Mouse (Mus musculus) layer of hippocampus, postnatal 36 days (tissue): ENCODE measurements at regions not wholly inside any gene's neighbourhood (a gene's known extent, or its start where the extent isn't known, plus 50 kb on each side); places are given as distances from the start of the nearest gene placed in this dataset.

Experiments used
- DNase-seq, 2 experiments: peaks; one replicate each; pipeline ENCODE4 v3.0.0; 2022

GRCm38 (mm10) chr3:39575200-39575599, 688.5 kb downstream of the Fat4 start:
- no peak for DNase-seq

GRCm38 (mm10) chr3:39591312-39591711, 704.6 kb downstream of the Fat4 start:
- DNase-seq: no peak

- no peak for DNase-seq
Measured at GRCm38 (mm10) chr3:39592349-39593117, 705.8 kb downstream of the Fat4 start.

GRCm38 (mm10) chr3:39609937-39610336, 723.2 kb downstream of the Fat4 start:
- DNase-seq: peak; percentile 16 to 20

GRCm38 (mm10) chr3:39612408-39612807, 725.7 kb downstream of the Fat4 start:
- DNase-seq: no peak

- DNase-seq: no peak
Measured at GRCm38 (mm10) chr3:39637924-39638323, 751.2 kb downstream of the Fat4 start.

- DNase-seq: no peak
Measured at GRCm38 (mm10) chr3:39643194-39643593, 756.5 kb downstream of the Fat4 start.

GRCm38 (mm10) chr3:39666817-39667216, 780.1 kb downstream of the Fat4 start:
- no peak for DNase-seq

GRCm38 (mm10) chr3:39669145-39669544, 782.4 kb downstream of the Fat4 start:
- DNase-seq: no peak

- DNase-seq: no peak
Measured at GRCm38 (mm10) chr3:39673997-39674396, 787.3 kb downstream of the Fat4 start.

- DNase-seq: no peak
Measured at GRCm38 (mm10) chr3:39674927-39675326, 788.2 kb downstream of the Fat4 start.

- DNase-seq: no peak
Measured at GRCm38 (mm10) chr3:39705610-39706009, 818.9 kb downstream of the Fat4 start.

GRCm38 (mm10) chr3:39712795-39713709, 818.0 kb upstream of the Intu start:
- DNase-seq: no peak

GRCm38 (mm10) chr3:39714056-39714592, 817.0 kb upstream of the Intu start:
- DNase-seq: no peak

- DNase-seq: no peak
Measured at GRCm38 (mm10) chr3:39718946-39719545, 812.0 kb upstream of the Intu start.

GRCm38 (mm10) chr3:39725755-39726154, 805.3 kb upstream of the Intu start:
- DNase-seq: no peak

GRCm38 (mm10) chr3:39736639-39737038, 794.4 kb upstream of the Intu start:
- peak; percentile 27 to 28 for DNase-seq

GRCm38 (mm10) chr3:39745947-39746346, 785.1 kb upstream of the Intu start:
- peak; percentile 64 to 74 for DNase-seq

GRCm38 (mm10) chr3:39768981-39769568, 762.0 kb upstream of the Intu start:
- no peak for DNase-seq

GRCm38 (mm10) chr3:39776278-39777039, 754.6 kb upstream of the Intu start:
- DNase-seq: no peak

GRCm38 (mm10) chr3:39779690-39780218, 751.3 kb upstream of the Intu start:
- DNase-seq: no peak
